Mouse (Mus musculus) thymus, adult 2 months (tissue): ENCODE measurements around the gene Asxl1.

Experiments
- CTCF ChIP-seq: fragments of 200-500 bp; IDR thresholded peaks from 2 replicates; pipeline ENCODE4 v1.5.1; 2012; ENCODE audit warnings: mild to moderate bottlenecking, control low read depth, low read length, moderate library complexity, borderline replicate concordance; ENCODE audit not compliant: control insufficient read depth, poor library complexity, insufficient read depth; ENCODE audit errors: extremely low read depth
- POLR2A ChIP-seq: fragments of 200-500 bp; IDR thresholded peaks from 2 replicates; pipeline ENCODE4 v1.6.1; 2012; ENCODE audit warnings: mild to moderate bottlenecking, low read length, control low read depth, moderate library complexity; ENCODE audit not compliant: control insufficient read depth, poor library complexity, insufficient read depth; ENCODE audit errors: extremely low read depth

- TF ChIP-seq POLR2A (no peak), CTCF (no peak)
These were observed 11.8 kb upstream of the Asxl1 start for GRCm38 (mm10) chr2:153333822-153334232.
